Mouse (Mus musculus) erythroblast, embryonic 14.5 days (primary cell): Measurements from ENCODE around the gene Olfr229. TPM values are rescaled to one million over a fixed set of nuclear protein-coding genes. Genes with fewer than 3 reads are reported as not detected.
"Not testable (repeated sequence)": the region's sequence is repeated elsewhere in the genome, so short reads cannot be mapped to it uniquely, and the experiment has no call there.

Experiments used
- H3K27me3 ChIP-seq: 2 replicates; pipeline ENCODE4 v1.6.1; 2012; ENCODE audit warnings: inconsistent platforms; ENCODE audit not compliant: control insufficient read depth
- H3K36me3 ChIP-seq: 2 replicates; pipeline ENCODE4 v1.6.1; 2012; ENCODE audit warnings: mild to moderate bottlenecking, inconsistent platforms; ENCODE audit not compliant: control insufficient read depth
- H3K4me1 ChIP-seq: 2 replicates; pipeline ENCODE4 v1.6.1; 2012; ENCODE audit warnings: inconsistent platforms; ENCODE audit not compliant: control insufficient read depth
- H3K4me3 ChIP-seq: replicated peaks from 2 replicates; pipeline ENCODE3; 2012; ENCODE audit warnings: moderate library complexity, mild to moderate bottlenecking, inconsistent platforms
- H3K9me3 ChIP-seq: 2 replicates; pipeline ENCODE4 v1.6.1; 2012; ENCODE audit warnings: low read length, inconsistent platforms, mixed read lengths; ENCODE audit not compliant: control insufficient read depth
- GATA1 ChIP-seq: IDR thresholded peaks from 2 replicates; pipeline ENCODE4 v1.6.1; 2012; ENCODE audit warnings: low read length, inconsistent platforms, mixed read lengths
- TAL1 ChIP-seq: IDR thresholded peaks from 3 replicates; pipeline ENCODE4 v1.6.1; 2012; ENCODE audit warnings: low read length, inconsistent platforms, mixed read lengths
- polyA plus RNA-seq: library from polyadenylated mRNA; stranded (reverse); fragments of >175 nt; gene quantifications from 2 replicates; pipeline ENCODE4 v1.2.3, GENCODE M21; 2012

The Olfr229 gene
- polyA plus RNA-seq, 1 experiment = not detected

- H3K27me3 ChIP-seq = no peaks in the 10 kb centered on the region
Measured at GRCm38 (mm10) chr9:39951946-39952345, 44.8 kb downstream of the Olfr229 start, which contains the start of gene Olfr975. Gene Olfr975 (minus strand): TSS chr9:39952046.

GRCm38 (mm10) chr9:39961033-39961432 lies 53.9 kb downstream of the Olfr229 start, which contains the start of gene Olfr976:
Gene Olfr976 (minus strand): TSS chr9:39961133.
- H3K27me3 ChIP-seq, H3K36me3 ChIP-seq, H3K4me3 ChIP-seq, H3K9me3 ChIP-seq, H3K4me1 ChIP-seq: not testable (repeated sequence)

More at GRCm38 (mm10) chr9:39951946-39952345, 44.8 kb downstream of the Olfr229 start, which contains the start of gene Olfr975:
- no peaks in the 10 kb centered on the region for H3K36me3 ChIP-seq
- no peaks in the 10 kb centered on the region for H3K4me1 ChIP-seq
- H3K9me3 ChIP-seq = no peaks in the 10 kb centered on the region
- TF ChIP-seq TAL1 (no peak), GATA1 (no peak)
- no peak within 1 kb of the TSS for H3K4me3 ChIP-seq

Other genes with a start within 250 kb of the Olfr229 start
- not detected in 2 replicates for gene Olfr963, start 240.1 kb upstream of the Olfr229 start, polyA plus RNA-seq
- gene Olfr149, start 200.2 kb upstream of the Olfr229 start, polyA plus RNA-seq = not detected in 2 replicates
- gene Olfr965, start 196.0 kb upstream of the Olfr229 start, polyA plus RNA-seq = not detected in 2 replicates
- gene Olfr150, start 176.4 kb upstream of the Olfr229 start, polyA plus RNA-seq = not detected in 2 replicates
- gene Olfr967, start 161.1 kb upstream of the Olfr229 start, polyA plus RNA-seq = not detected in 2 replicates
- gene Olfr968, start 124.1 kb upstream of the Olfr229 start, polyA plus RNA-seq = not detected in 2 replicates
- gene Olfr969, start 116.4 kb upstream of the Olfr229 start, polyA plus RNA-seq = not detected in 2 replicates
- gene Olfr970, start 98.5 kb upstream of the Olfr229 start, polyA plus RNA-seq = not detected in 2 replicates
- gene Olfr971, start 70.5 kb upstream of the Olfr229 start, polyA plus RNA-seq = not detected in 2 replicates
- not detected in 2 replicates for gene Olfr972, start 40.9 kb upstream of the Olfr229 start, polyA plus RNA-seq
- 0.01 TPM in 1 of 2 replicates, not detected in the other for gene Olfr974, start 30.2 kb downstream of the Olfr229 start, polyA plus RNA-seq
- not detected in 2 replicates for gene Olfr975, start 44.7 kb downstream of the Olfr229 start, polyA plus RNA-seq
- not detected in 2 replicates for gene Olfr976, start 53.8 kb downstream of the Olfr229 start, polyA plus RNA-seq
- not detected in 2 replicates for gene Olfr978, start 84.8 kb downstream of the Olfr229 start, polyA plus RNA-seq
- gene Olfr979, start 96.1 kb downstream of the Olfr229 start, polyA plus RNA-seq = not detected in 2 replicates
- gene Olfr980, start 102.2 kb downstream of the Olfr229 start, polyA plus RNA-seq = not detected in 2 replicates
- gene Olfr981, start 114.1 kb downstream of the Olfr229 start, polyA plus RNA-seq = not detected in 2 replicates
- 0.01 TPM in 1 of 2 replicates, not detected in the other for gene Olfr982, start 166.5 kb downstream of the Olfr229 start, polyA plus RNA-seq
- gene Olfr983, start 186.3 kb downstream of the Olfr229 start, polyA plus RNA-seq = not detected in 2 replicates
- gene Olfr984, start 206.9 kb downstream of the Olfr229 start, polyA plus RNA-seq = not detected in 2 replicates
- not detected in 2 replicates for gene Olfr985, start 222.8 kb downstream of the Olfr229 start, polyA plus RNA-seq
- gene Tmem225, start 240.8 kb downstream of the Olfr229 start, polyA plus RNA-seq = not detected in 2 replicates